Mouse (Mus musculus) layer of hippocampus, postnatal 25 days (tissue): Measurements from ENCODE around the gene Epha8. TPM values are rescaled to one million over a fixed set of nuclear protein-coding genes. Genes with fewer than 3 reads are reported as not detected.

ENCODE experiments used
- DNase-seq, 2 experiments: peaks; one replicate each; pipeline ENCODE4 v3.0.0; 2022; ENCODE audit warnings: mixed read lengths in 2 of 2, low spot score in 1 of 2; ENCODE audit errors: extremely low spot score in 1 of 2
- total RNA-seq, 2 experiments: library from RNA; stranded (reverse); gene quantifications; 2 replicates each; pipeline ENCODE4 v1.2.3; 2021

Epha8 gene
- total RNA-seq, 2 experiments from 2014 or later, result 1.9 to 2.3 TPM

DNA sequence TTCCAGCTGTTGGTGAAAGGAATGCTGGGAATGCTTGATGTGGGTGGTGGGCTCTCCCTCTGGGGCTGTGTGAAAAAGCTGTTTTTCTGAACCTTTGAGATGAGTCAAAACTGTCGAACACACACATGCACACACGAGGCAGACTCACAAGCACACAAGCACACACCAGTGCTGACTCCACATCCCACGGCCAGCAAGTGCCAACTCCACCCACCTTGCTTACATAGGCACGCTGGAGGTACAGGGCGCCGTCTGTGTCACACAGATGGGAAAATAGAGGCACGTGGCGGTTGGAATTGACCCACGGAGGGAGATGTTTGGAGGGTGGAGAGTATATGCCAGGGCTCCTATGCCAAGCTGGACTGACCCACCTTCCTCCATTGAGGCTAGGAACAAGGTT is 44.8 kb downstream of the Epha8 start:
- no peak for DNase-seq

DNA sequence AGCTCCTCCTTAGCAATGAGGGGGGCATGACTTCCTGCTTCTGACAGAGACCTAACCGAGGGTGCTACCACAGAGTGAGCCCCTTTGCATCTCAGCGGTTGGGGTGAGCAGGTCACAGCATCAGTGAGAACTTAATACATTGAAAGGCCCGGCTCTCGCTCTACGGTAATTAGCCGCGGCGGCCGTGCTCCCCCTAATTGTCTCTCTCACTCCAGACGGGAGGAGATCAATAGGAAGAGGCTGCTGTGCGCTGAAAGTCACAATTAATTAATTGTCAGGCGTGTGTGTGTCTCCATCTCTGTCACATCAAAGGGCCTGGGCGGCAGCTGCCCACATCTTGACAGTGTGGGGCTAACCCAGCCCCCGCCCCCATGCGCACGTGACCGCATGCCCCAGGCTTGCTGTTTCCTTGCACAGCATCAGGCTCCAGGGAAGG is 45.4 kb downstream of the Epha8 start:
- DNase-seq, result no peak

DNA sequence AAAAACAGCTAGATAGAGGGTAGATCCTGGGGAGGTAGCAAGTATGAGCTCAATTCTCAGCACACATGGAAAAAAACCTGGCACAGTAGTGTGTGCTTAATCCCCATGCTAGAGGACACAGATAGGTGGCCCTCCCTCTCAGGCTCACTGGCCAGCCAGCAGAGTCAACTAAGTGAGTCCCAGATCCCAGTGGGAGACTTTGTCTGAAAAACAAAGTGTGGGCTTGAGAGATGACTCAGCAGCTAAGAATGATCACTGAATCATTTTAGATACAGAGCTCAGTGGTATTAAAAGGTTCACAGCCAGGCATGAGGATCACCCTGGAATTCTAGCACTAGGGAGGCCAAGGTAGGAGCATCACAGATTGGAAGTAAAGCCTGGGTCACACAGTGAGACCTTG is 48.8 kb downstream of the Epha8 start:
- DNase-seq, result no peak

DNA sequence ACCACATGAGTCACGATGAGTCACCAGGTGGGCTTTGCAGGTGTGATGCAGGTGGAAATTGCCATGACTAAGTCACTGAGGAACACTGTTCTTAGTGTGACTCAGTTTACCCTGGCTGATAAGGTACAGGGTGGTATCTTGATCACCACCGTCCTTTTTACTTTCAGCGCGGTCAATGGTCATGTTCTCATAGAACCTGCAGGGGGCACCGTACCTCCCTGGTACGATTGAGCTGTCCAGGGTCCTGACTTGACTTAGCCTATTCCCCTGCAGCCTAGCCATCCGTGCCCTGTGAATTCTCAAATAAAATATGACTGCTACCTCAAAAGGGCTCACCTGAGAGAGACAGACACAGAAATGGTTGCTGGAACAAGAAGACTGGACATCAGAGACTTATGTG is 49.6 kb downstream of the Epha8 start:
- peak in 1 of 2 experiments; percentile 50 for DNase-seq

DNA sequence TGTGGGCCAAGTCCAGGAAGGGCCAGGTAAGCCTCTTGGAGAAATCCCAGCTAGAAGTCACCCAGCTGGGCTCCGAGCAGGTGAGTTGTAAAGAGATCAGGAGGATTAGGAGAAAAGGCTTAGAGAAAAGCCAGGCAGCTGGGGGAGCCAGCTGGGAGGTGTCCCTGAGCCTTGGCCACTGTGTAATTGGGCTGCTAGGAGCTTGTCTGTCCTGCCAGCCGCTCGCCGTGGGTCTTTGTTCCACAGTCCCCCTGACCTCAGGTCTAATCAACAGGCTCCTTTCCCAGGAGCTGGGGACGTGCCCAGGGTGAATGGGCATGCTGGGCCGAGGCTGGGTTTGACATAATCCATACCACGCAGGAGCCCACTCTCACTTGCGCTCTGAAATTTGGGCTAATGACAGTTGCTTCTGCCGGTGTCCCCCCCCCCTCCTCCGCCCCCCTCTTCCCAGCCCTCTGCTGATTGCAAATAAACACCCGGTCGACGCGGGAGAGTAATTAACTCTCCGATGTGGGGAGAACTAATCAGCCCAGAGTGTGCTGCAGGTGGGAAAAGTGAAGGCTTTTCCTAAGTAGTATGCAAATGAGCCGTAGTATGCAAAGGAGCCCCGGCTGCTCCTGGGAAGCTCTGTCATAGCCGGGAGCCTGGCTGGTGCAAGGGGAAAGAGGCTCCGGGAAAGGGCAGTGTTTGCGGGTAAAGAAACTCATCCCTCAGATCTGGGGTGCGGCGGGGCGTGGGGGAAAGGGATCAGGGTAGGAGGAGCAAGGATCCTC is 51.7 kb downstream of the Epha8 start:
- DNase-seq, result no peak

DNA sequence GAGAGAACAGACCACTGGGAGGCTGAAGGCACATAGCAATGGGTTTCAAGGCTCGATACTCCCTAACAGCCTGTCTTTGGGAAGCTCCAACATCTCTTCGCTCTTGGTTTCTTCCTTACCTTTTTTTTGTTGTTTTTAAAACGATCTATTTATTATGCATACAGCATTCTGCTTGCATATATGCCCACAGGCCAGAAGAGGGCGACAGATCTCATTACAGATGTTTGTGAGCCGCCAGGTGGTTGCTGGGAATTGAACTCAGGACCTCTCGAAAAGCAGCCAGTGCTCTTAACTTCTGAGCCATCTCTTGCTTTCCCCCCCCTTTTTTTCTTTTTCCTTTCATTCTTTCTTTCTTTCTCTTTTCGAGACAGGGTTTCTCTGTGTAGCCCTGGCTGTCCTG is 57.5 kb downstream of the Epha8 start:
- no peak for DNase-seq

DNA sequence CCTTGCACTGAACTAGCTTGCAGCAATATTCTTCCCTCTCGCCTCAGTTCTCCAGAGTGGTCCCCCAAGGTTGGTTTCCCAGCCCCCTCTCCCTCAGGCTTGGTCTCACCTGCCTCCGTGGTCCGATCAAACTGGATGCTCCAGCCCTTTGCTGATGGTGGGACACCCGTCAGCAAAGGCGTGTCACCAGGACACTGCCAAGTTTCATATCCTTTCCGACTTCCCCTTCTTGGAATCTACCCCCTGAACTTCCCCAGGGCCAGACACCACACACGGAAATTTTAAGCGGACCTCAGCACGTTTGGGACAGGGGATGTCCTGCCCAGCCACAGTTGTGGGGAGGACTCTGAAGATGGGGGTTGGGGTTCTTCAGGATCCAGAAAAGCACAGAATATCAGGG is 58.0 kb downstream of the Epha8 start, which contains the start of gene C1qa:
Gene C1qa (minus strand): TSS at position 167 of the 400 bp plus-strand sequence.
- no peak for DNase-seq

DNA sequence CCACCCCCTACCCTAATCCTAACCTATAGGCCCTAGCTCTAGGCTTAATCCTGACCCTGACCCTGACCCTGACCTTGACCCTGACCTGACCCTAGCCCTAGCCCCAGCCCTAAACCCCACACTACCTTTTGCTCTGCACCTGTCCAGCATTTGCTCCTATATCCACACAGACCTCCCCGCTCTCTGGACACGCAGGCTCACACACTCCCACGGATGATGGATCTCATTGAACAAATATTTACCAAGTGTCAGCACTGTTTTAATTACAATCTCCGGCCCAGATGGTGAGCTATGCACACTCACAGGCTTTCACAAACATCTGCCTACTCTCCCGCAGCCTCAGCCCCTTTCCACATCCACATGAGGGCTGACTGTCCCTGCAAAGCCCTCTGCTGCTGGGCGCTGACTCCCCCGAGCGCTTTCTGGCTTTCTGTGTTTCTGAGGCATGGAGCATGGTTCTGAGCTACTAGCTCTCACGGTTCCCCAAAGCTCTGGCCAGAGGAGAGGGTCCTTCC is 58.5 kb downstream of the Epha8 start:
- no peak for DNase-seq

DNA sequence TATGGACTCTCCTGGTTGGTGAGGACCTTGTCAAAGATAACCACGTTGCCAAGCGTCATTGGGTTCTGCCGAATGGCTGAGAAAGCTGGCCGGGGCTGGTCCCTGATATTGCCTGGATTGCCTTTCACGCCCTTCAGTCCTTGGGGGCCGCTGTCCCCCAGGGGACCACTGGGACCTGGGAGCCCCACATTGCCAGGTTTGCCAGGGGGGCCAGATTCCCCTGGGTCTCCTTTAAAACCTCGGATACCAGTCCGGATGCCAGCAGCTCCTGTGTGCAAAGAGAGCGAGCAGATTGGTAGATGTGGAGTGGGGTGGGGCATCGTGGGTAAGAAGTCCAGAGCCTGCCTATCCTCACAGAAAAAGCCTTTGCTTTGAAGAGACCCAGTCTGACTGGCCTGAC is 60.2 kb downstream of the Epha8 start:
- no peak for DNase-seq

DNA sequence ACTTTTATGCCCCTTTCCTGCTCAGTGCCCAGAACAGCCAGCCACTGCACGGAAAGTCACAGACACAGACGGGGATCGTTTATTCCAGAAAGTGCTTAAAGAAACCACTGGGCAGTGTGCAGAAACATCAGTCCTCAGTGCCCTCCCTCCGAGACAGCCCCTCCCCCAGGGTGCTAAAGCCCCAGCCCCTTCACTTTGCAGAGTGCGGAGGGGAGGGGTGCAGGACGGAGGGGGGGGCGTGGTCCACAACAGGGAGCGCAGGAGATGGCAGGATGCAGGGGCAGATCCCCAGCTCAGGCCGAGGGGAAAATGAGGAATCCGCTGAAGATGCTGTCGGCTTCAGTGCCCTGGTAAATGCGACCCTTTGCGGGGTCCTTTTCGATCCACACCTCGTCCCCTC is 60.8 kb downstream of the Epha8 start:
- no peak for DNase-seq

DNA sequence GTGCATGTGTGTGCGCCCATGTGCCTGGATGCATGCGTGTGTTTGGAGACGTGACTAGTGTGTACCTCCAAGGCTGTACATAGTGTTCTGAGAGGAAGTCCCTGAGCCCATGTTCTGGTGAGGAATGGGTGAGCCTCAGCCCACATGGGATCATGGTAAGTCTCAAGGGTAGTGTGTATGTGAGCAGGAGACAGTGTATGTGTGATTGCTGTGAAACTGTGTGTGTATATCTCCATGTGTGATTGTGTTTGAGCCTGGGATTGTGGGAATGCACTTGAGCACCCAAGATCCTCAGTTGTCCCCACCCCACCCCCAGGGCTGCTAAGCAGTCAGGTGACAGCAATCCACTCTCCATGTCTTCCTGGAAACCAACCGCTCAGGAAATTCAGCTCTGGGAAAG is 61.8 kb downstream of the Epha8 start:
- no peak for DNase-seq

DNA sequence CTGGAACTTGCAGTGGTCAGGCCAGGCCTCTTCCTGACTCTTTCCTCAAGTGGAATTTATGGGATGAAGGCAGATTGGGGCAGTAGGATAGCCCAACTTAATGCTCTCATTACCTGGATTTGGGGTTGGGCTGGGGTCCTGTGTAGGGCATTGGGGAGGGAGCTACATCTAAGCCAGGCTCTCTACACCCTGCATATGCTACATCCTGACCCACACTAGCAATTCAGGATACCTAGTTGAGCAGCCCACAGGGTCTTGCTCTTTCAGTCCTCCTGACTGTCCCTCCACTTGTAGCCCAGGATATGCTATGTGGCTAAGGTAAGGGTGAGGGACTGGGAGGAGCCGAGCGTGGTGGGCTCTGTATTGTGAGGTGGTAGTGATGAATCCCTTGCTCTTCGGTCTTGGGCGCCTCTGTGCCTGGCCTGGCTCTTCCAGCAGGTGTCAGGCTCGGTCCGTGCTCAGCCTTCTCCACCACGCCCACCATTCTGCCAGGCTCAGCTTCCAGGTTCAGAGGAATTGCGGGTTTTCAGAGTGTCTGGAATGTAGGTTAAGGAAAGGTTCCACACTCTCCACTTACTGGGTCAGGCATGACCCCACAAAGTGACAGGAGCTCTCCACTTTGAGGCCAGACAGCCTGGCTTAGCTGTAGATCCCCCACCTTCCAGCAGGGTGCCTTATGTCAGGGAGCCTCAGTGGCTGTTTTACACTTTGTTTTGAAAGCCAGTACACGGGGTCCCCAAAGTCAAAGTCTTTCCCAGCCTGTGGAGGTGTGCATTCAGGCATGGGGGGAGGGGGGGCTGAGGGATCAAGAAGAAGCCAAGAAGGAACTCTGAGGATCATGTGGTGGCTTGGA is 62.7 kb downstream of the Epha8 start:
- DNase-seq, result peak; percentile 46 to 63

DNA sequence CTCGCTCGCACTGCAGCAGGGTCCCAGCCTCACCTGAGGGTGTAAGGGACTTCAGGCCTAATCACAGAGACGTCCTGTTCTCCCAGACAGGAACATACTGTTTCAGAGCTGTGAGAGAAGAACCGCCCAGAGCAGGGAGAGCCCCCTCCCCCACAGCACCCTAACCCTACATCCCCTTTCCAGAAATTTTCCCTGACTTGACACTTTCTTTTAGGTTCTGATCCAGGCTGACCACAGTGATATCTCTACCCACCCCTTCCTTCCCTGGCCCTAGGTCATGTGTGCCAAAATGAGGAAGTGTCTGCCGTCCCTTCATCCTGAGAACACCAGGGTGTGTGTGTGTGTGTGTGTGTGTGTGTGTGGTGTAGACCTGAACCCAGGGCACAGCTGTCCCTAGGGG is 63.8 kb downstream of the Epha8 start, which contains the start of gene C1qc:
Gene C1qc (minus strand): TSS at position 255 of the 400 bp plus-strand sequence.
- no peak for DNase-seq

DNA sequence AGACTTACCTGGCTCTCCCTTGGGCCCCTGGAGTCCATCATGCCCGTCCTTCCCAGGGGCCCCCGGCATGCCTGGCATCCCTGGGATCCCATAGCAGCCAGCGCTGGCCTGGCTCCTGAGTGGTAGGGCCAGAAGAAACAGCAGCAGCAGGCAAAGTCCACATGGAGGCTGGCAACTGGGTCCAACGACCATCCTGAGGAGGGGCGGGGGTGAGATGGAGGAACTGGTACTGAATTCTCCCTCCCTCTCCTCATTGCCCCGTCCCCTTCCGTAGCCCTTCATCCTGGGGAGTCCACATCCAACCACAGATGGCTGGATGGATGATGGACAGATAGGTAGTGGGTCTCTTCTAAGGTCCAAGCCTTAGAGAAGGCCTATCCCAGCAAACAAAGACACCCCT is 64.2 kb downstream of the Epha8 start:
- no peak for DNase-seq

DNA sequence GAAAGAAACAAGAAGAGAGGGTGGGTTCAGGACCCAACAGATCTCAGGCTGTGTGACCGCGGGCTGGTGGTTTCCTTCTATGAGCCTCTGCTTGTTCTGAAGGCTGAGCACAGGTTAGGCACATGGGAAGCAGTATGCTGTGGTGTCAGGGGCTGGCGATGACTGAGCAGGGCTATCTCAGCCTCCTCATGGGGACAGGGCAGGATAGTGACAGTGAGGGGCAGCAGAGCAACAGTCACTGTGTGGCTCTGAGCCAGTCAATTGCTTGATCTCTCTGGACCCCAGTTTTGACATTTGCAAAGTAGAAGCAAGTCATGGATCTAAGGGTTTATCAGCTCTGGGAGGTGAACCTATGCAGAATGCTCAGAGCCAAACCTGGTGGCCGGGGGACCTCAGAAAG is 65.5 kb downstream of the Epha8 start:
- DNase-seq, result no peak

DNA sequence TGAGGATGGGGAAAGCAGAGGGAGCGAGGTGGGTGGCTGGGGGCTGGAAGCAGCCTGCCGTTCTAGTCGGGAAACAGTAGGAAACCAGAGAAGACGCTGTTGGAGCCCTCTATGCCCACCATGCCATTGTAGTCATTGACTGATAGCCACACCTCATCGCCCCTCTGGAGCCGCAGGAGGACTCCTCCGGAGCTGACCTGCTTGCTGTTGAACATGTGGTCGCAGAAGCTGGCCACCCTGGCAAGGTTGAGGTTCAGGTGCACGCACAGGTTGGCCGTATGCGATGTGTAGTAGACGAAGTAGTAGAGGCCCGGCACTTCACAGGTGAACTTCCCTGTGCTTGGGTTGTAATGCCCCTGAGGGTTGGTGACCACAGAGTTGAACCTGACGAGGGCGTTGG is 66.6 kb downstream of the Epha8 start:
- no peak for DNase-seq

DNA sequence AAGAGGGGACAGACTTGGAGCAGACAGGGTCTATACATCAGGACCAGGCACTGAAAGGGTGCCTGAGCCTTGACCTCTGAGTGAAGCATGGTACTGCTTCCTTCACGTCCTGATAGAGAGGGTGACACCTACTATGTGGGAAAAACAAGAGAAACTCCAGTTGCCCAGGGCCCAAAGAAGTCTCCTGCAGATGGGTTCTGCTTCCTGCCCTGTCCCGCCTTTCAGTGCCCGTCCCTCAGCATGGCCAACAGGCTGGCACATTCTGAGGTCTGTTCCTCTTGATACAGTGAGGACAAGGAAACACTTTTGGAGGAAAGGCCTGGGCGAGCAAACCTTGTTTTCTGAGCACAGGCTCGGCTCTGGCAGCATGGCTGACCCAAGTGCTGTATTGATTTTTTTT is 68.9 kb downstream of the Epha8 start:
- DNase-seq, result no peak

DNA sequence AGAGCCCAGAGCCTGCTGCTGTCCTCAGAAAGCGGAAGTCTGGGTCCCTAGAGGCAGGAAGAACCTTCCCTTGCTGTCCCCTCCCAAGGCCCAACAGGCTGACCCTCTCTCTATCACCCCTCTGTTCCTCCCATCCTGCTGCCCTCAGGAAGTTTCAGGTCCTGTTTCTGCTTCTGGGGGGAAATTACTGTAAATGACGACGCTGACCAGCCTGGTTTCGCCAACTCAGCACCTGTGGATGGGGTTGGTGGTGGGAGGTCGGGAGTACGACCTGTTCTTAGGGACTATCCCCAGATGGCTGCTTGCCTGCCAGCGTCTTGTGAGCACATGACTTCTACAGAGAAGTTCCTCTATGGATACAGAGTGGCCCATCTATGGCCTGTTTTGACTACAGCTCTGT is 70.5 kb downstream of the Epha8 start, which contains the start of gene C1qb:
Gene C1qb (minus strand): TSS at position 87 of the 400 bp plus-strand sequence.
- no peak for DNase-seq
